Mouse (Mus musculus): ENCODE results near the gene Zkscan4. TPM values are rescaled to one million over a fixed set of nuclear protein-coding genes. Genes with fewer than 3 reads are reported as not detected.

The Zkscan4 gene
- polyA plus RNA-seq, 1 experiment from 2014 or later = 4.2 TPM

MicroRNAs encoded within 50 kb of the gene (microRNA counts, 519-probe panel; counts per million panel counts)
- 1,778 counts per million, percentile 78 among the panel's probes with 10 or more counts for microRNA mmu-miR-1896

Other genes starting within 250 kb of the Zkscan4 start
- gene Gpx5, start 186.2 kb upstream of the Zkscan4 start, polyA plus RNA-seq (2016; fragmentation: Nextera tagmentation; extraction: Ambion mirVana) = not detected in 2 replicates
- 0.12 TPM in 1 of 2 replicates, not detected in the other for gene Gpx6, start 166.8 kb upstream of the Zkscan4 start, polyA plus RNA-seq (2016; fragmentation: Nextera tagmentation; extraction: Ambion mirVana)
- not detected in 2 replicates for gene Olfr1367, start 132.0 kb upstream of the Zkscan4 start, polyA plus RNA-seq (2016; fragmentation: Nextera tagmentation; extraction: Ambion mirVana)
- gene Zscan12, start 116.1 kb upstream of the Zkscan4 start, polyA plus RNA-seq (2016; fragmentation: Nextera tagmentation; extraction: Ambion mirVana) = 16.9 and 20.2 TPM in 2 replicates
- 76.8 and 87.6 TPM in 2 replicates for gene Zkscan3, start 76.2 kb upstream of the Zkscan4 start, polyA plus RNA-seq (2016; fragmentation: Nextera tagmentation; extraction: Ambion mirVana)
- 4.3 and 5.5 TPM in 2 replicates for gene Pgbd1, start 37.8 kb upstream of the Zkscan4 start, polyA plus RNA-seq (2016; fragmentation: Nextera tagmentation; extraction: Ambion mirVana)
- 20.6 and 23.6 TPM in 2 replicates for gene Zscan26, start 25.2 kb upstream of the Zkscan4 start, polyA plus RNA-seq (2016; fragmentation: Nextera tagmentation; extraction: Ambion mirVana)
- gene Nkapl, start 10.4 kb upstream of the Zkscan4 start, polyA plus RNA-seq (2016; fragmentation: Nextera tagmentation; extraction: Ambion mirVana) = 2.0 and 2.5 TPM in 2 replicates
- gene Gm10065, start 534 bp downstream of the Zkscan4 start, polyA plus RNA-seq (2016; fragmentation: Nextera tagmentation; extraction: Ambion mirVana) = 1.7 TPM in 1 of 2 replicates, not detected in the other
- 0.16 and 0.39 TPM in 2 replicates for gene AK157302, start 16.3 kb downstream of the Zkscan4 start, polyA plus RNA-seq (2016; fragmentation: Nextera tagmentation; extraction: Ambion mirVana)
- gene Gm11273, start 22.5 kb downstream of the Zkscan4 start, polyA plus RNA-seq (2016; fragmentation: Nextera tagmentation; extraction: Ambion mirVana) = 5.3 and 6.4 TPM in 2 replicates
- gene Zkscan8, start 52.2 kb downstream of the Zkscan4 start, polyA plus RNA-seq (2016; fragmentation: Nextera tagmentation; extraction: Ambion mirVana) = 5.0 and 6.7 TPM in 2 replicates
- gene Olfr1366, start 63.9 kb downstream of the Zkscan4 start, polyA plus RNA-seq (2016; fragmentation: Nextera tagmentation; extraction: Ambion mirVana) = 0.29 TPM in 1 of 2 replicates, not detected in the other
- not detected in 2 replicates for gene Olfr1535, start 81.0 kb downstream of the Zkscan4 start, polyA plus RNA-seq (2016; fragmentation: Nextera tagmentation; extraction: Ambion mirVana)
- gene Olfr1364, start 102.9 kb downstream of the Zkscan4 start, polyA plus RNA-seq (2016; fragmentation: Nextera tagmentation; extraction: Ambion mirVana) = not detected in 2 replicates
- not detected in 2 replicates for gene Olfr1362, start 135.1 kb downstream of the Zkscan4 start, polyA plus RNA-seq (2016; fragmentation: Nextera tagmentation; extraction: Ambion mirVana)
- not detected in 2 replicates for gene Olfr11, start 163.6 kb downstream of the Zkscan4 start, polyA plus RNA-seq (2016; fragmentation: Nextera tagmentation; extraction: Ambion mirVana)
- gene Olfr1361, start 184.5 kb downstream of the Zkscan4 start, polyA plus RNA-seq (2016; fragmentation: Nextera tagmentation; extraction: Ambion mirVana) = not detected in 2 replicates
- not detected in 2 replicates for gene Olfr1360, start 198.5 kb downstream of the Zkscan4 start, polyA plus RNA-seq (2016; fragmentation: Nextera tagmentation; extraction: Ambion mirVana)
- gene Olfr1359, start 219.2 kb downstream of the Zkscan4 start, polyA plus RNA-seq (2016; fragmentation: Nextera tagmentation; extraction: Ambion mirVana) = not detected in 2 replicates
- gene Hist1h2bl, start 237.2 kb downstream of the Zkscan4 start, polyA plus RNA-seq (2016; fragmentation: Nextera tagmentation; extraction: Ambion mirVana) = 2.2 TPM in 1 of 2 replicates, not detected in the other
- gene Hist1h2ai, start 237.5 kb downstream of the Zkscan4 start, polyA plus RNA-seq (2016; fragmentation: Nextera tagmentation; extraction: Ambion mirVana) = 16.6 and 22.9 TPM in 2 replicates
- gene Hist1h3h, start 238.8 kb downstream of the Zkscan4 start, polyA plus RNA-seq (2016; fragmentation: Nextera tagmentation; extraction: Ambion mirVana) = 12.7 and 15.7 TPM in 2 replicates
- 5.2 and 6.1 TPM in 2 replicates for gene Hist1h2bm, start 243.1 kb downstream of the Zkscan4 start, polyA plus RNA-seq (2016; fragmentation: Nextera tagmentation; extraction: Ambion mirVana)

Data from hindbrain, embryonic 10.5 days (tissue).